Mouse (Mus musculus) intestine, embryonic 14.5 days (tissue): ENCODE measurements around the gene Nfatc2. TPM values are rescaled to one million over a fixed set of nuclear protein-coding genes. Genes with fewer than 3 reads are reported as not detected.

ENCODE experiments used
- ATAC-seq: fragments of 200-750 bp; cut with Nextera tagmentation; replicated peaks from 2 replicates; pipeline ENCODE4 v1.8.0; 2017; ENCODE audit warnings: low read depth, moderate number of reproducible peaks, moderate TSS enrichment, moderate library complexity; ENCODE audit not compliant: low FRiP score, low TSS enrichment
- DNase-seq: peaks from one replicate; pipeline ENCODE4 v3.0.0-alpha.2; 2018; ENCODE audit warnings: low spot score
- H3K27ac ChIP-seq: fragments of 300-500 bp; sonication (generic); 2 replicates; pipeline ENCODE4 v1.5.1; 2014; ENCODE audit warnings: low read depth, mild to moderate bottlenecking, control low read depth
- H3K27me3 ChIP-seq: fragments of 300-500 bp; sonication (generic); replicated peaks from 2 replicates; pipeline ENCODE4 v1.6.1; 2014; ENCODE audit warnings: low read length, control low read depth; ENCODE audit not compliant: control insufficient read depth, insufficient read depth
- H3K36me3 ChIP-seq: fragments of 300-500 bp; sonication (generic); 2 replicates; pipeline ENCODE4 v1.6.1; 2014; ENCODE audit warnings: low read length, control low read depth; ENCODE audit not compliant: control insufficient read depth, insufficient read depth
- H3K4me1 ChIP-seq: fragments of 300-500 bp; sonication (generic); replicated peaks from 2 replicates; pipeline ENCODE4 v1.6.1; 2014; ENCODE audit warnings: low read length, control low read depth, mixed read lengths; ENCODE audit not compliant: control insufficient read depth, insufficient read depth
- H3K4me2 ChIP-seq: fragments of 300-500 bp; sonication (generic); 2 replicates; pipeline ENCODE4 v1.6.1; 2014; ENCODE audit warnings: low read length
- H3K4me3 ChIP-seq: fragments of 300-500 bp; sonication (generic); 2 replicates; pipeline ENCODE4 v1.5.1; 2014; ENCODE audit warnings: low read depth, low read length, control low read depth, mixed read lengths
- H3K9ac ChIP-seq: fragments of 300-500 bp; sonication (generic); 2 replicates; pipeline ENCODE4 v1.6.1; 2014; ENCODE audit warnings: mild to moderate bottlenecking, low read length
- H3K9me3 ChIP-seq: fragments of 300-500 bp; sonication (generic); 2 replicates; pipeline ENCODE4 v1.6.1; 2016; ENCODE audit warnings: low read length, control low read depth; ENCODE audit not compliant: control insufficient read depth
- WGBS: fragments of 180-500 bp; shearing (Covaris S2); extraction: QIAGEN DNeasy Blood & Tissue Kit; methylation state at CpG from one replicate; pipeline ENCODE4 v1.1.7; 2014; 5-methylcytosine and 5-hydroxymethylcytosine counted together
- polyA plus RNA-seq: library from polyadenylated mRNA; unstranded; fragments of >200 nt; fragmentation: Nextera tagmentation; extraction: Ambion mirVana; gene quantifications from 2 replicates; pipeline ENCODE4 v1.2.1, GENCODE M21; 2014

Gene Nfatc2
- polyA plus RNA-seq, 1 experiment from 2014 or later = 2.3 TPM

DNA sequence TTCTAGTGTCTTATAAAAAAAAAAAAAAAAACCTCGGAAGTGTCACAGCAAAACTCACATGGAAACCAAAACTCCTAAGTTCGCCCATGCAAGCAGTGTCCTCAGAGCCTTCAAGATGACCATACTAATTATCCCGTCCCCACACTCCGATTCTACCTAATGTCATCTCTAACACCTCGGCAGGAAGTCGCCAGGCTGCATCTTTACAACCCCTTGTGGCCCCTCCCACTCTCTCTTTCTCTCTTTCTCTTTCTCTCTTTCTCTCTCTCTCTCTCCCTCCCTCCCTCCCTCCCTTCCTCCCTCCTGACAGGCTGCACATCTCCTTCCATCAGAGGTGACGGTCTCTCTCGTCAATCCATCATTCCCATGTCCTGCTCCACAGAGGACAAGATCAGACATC, 44.4 kb downstream of the Nfatc2 start:
- Histone ChIP-seq H3K27me3 (no peaks in the 10 kb centered on the region), H3K9me3 (no peaks in the 10 kb centered on the region), H3K27ac (no peak overlapping the region), H3K4me2 (no peak overlapping the region), H3K4me3 (no peak overlapping the region), H3K36me3 (no peaks in the 10 kb centered on the region), H3K9ac (no peak overlapping the region), H3K4me1 (peaks cover 24% of the 10 kb centered on the region)
- DNase-seq = no peak
- ATAC-seq = no peak
- 48% methylated on average over 8 of the region's 8 CpGs for WGBS

DNA sequence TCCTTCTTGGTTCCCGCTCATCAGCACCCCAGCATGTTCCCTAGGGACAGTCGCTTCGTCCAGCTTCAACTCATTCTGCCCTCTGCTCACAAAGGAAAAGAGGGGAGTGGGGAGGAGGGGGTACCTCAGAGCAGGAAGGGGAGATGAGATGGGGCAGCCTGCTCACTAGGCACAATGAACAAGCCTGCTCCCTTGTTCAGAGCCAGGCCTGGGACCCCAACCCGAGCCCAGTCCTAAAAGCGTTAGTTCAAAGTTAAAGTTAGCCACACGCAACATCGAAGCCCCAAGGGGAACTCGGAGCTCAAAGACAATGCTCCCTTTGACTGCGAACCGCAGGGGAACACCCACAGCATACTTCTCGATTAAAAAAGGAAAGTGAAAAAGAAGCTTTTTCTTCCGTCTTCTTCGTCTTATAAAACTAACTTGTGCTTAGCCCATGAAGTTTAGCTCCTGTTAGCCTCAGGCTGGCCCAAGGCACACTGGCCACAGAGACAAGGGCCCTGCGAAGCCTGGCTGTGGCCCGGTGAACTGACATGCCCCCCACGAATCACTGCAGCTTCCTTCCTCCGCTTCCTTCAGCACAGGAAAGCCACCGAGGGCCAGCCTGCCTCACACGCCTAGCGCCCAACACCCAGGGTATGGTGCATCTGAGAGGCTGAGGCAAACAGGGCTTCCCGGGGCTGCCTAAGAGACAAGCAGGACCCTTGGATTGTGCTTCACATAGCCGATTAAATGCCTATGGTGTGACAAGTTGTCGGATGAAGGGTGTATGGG, 45.4 kb downstream of the Nfatc2 start:
- no peak overlapping the region for H3K4me3 ChIP-seq
- H3K9me3 ChIP-seq = no peaks in the 10 kb centered on the region
- peaks cover 26% of the 10 kb centered on the region for H3K4me1 ChIP-seq
- H3K27ac ChIP-seq = no peak overlapping the region
- WGBS = 69% methylated on average over 23 of the region's 23 CpGs
- H3K27me3 ChIP-seq = no peaks in the 10 kb centered on the region
- H3K4me2 ChIP-seq = no peak overlapping the region
- no peak for ATAC-seq
- no peak for DNase-seq
- H3K36me3 ChIP-seq = no peaks in the 10 kb centered on the region
- no peak overlapping the region for H3K9ac ChIP-seq

DNA sequence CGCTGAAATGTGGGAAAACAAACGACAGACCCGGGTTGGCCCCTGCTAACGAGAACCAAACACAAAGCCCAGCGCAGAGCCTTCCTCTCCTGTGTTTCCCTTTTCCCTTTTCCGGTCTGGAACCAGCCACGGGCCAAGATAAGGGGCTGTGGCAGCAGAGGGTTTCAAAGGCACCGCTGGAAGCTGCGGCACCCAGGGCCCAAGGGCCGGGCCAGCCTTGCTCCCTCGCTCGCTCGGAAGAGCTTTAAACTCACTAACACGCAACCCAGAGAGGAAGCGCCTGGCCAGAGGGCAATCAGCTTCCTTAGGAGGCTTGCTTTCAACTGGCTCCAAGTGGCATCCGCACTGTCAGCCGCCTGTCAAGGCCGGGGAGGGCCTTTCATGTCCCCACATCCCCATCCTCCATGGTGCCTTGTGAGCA, 47.9 kb downstream of the Nfatc2 start:
- Histone ChIP-seq H3K27ac (no peak overlapping the region), H3K4me1 (peaks cover 36% of the 10 kb centered on the region), H3K36me3 (no peaks in the 10 kb centered on the region), H3K9me3 (no peaks in the 10 kb centered on the region), H3K4me3 (no peak overlapping the region), H3K27me3 (no peaks in the 10 kb centered on the region), H3K9ac (0 out of 2 replicates have a peak overlapping the region, but pooled peaks have one; percentile 20), H3K4me2 (no peak overlapping the region)
- WGBS = 25% methylated on average over 18 of the region's 18 CpGs
- no peak for DNase-seq
- no peak for ATAC-seq

DNA sequence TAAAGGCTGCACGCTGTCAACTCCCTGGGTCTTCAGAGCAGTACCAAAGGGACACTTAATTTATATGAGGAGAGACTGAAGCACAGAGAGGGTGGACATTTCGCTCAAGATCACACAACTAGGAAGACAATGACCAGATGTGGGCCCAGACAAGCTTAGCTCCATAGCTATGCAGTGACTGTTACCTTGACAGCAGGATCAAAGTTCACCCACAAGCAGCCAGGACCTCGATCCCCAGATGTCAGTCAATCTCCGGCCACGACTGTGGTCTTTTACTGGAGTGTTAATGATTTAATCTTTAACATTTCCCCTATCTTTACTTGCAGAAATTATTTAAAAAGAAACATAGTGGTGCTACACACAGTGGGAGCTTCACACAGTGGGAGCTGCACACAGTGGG, 49.1 kb downstream of the Nfatc2 start:
- no peak overlapping the region for H3K4me3 ChIP-seq
- no peaks in the 10 kb centered on the region for H3K9me3 ChIP-seq
- peaks cover 36% of the 10 kb centered on the region for H3K4me1 ChIP-seq
- DNase-seq = no peak
- ATAC-seq = no peak; the same call in 1 of the 2 replicates
- H3K9ac ChIP-seq = no peak overlapping the region
- no peaks in the 10 kb centered on the region for H3K36me3 ChIP-seq
- peak overlapping the region; percentile 54; the same call in 1 of the 2 replicates for H3K27ac ChIP-seq
- 30% methylated on average over 5 of the region's 5 CpGs for WGBS
- peak overlapping the region; percentile 22 for H3K4me2 ChIP-seq
- no peaks in the 10 kb centered on the region for H3K27me3 ChIP-seq

DNA sequence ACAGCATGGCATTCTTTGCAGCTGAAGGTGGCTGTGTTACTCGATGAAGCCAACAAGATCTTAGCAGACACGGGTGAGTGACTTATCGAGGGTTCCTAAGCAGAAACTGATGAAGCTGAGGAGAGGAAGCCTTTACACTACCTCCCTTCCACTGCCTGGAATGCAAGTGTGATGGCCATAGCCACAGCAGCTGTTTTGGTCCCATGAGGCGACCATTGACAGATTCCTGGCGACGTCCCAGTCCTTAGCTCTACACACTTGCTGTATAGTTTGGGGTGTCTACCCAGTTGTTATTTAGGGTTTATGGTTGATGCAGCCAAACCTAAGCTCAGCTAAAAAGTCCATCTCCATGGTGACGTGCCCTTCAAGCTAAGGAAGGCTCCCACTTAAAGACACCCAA, 50.2 kb downstream of the Nfatc2 start:
- Histone ChIP-seq H3K9ac (no peak overlapping the region), H3K36me3 (no peaks in the 10 kb centered on the region), H3K4me1 (peaks cover 35% of the 10 kb centered on the region), H3K27ac (no peak overlapping the region), H3K4me2 (no peak overlapping the region), H3K27me3 (no peaks in the 10 kb centered on the region), H3K4me3 (no peak overlapping the region), H3K9me3 (no peaks in the 10 kb centered on the region)
- WGBS = 92% methylated on average over 7 of the region's 7 CpGs
- no peak for DNase-seq
- no peak for ATAC-seq

DNA sequence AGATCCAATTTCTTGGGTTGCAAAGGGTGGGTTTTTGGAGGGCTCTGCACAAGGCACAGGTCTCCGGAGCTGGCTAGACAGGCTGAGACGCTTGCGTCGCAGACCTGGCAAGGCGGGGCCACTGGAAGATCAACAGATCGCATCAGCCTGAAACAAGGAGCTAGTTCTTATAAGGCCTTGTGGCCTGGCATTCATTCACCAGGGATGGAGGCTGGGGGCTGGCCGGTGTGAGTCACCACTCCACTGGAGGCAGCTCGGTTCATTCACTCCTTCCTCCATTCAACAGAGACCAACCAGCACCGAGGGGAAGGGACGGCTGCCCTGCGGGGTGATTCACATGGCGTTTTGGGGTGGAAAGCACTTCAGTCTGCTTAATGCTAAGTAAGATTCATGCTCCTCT, 52.1 kb downstream of the Nfatc2 start:
- Histone ChIP-seq H3K27ac (no peak overlapping the region), H3K9me3 (no peaks in the 10 kb centered on the region), H3K27me3 (no peaks in the 10 kb centered on the region), H3K4me2 (no peak overlapping the region), H3K9ac (no peak overlapping the region), H3K36me3 (no peaks in the 10 kb centered on the region), H3K4me1 (peaks cover 41% of the 10 kb centered on the region), H3K4me3 (no peak overlapping the region)
- 37% methylated on average over 12 of the region's 12 CpGs for WGBS
- ATAC-seq (peak; percentile 38; the same call in 1 of the 2 replicates), DNase-seq (no peak)

DNA sequence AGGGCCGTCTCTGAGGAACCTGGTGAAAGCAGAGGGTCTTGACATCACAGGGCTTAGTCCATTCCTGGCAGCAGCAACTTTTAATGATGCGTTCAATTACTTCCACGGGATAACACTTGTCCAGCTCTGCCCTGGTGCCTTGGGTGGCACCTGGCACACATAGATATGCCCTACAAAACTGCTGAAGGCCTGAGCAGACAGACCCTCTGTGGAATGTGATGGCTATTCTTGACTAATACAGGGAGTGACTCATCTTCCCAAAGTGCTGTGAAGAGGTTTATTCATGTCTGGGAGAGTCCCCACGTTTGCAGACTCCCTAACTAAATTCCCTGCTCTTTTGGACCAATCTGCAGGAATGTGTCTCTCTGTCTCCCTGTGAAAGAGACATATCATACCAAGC, 53.4 kb downstream of the Nfatc2 start:
- no peak overlapping the region for H3K4me2 ChIP-seq
- peaks cover 44% of the 10 kb centered on the region for H3K4me1 ChIP-seq
- no peaks in the 10 kb centered on the region for H3K27me3 ChIP-seq
- ATAC-seq = no peak
- no peak overlapping the region for H3K4me3 ChIP-seq
- no peak overlapping the region for H3K9ac ChIP-seq
- no peak overlapping the region for H3K27ac ChIP-seq
- DNase-seq = no peak
- H3K9me3 ChIP-seq = no peaks in the 10 kb centered on the region
- 64% methylated on average over 4 of the region's 4 CpGs for WGBS
- H3K36me3 ChIP-seq = no peaks in the 10 kb centered on the region

DNA sequence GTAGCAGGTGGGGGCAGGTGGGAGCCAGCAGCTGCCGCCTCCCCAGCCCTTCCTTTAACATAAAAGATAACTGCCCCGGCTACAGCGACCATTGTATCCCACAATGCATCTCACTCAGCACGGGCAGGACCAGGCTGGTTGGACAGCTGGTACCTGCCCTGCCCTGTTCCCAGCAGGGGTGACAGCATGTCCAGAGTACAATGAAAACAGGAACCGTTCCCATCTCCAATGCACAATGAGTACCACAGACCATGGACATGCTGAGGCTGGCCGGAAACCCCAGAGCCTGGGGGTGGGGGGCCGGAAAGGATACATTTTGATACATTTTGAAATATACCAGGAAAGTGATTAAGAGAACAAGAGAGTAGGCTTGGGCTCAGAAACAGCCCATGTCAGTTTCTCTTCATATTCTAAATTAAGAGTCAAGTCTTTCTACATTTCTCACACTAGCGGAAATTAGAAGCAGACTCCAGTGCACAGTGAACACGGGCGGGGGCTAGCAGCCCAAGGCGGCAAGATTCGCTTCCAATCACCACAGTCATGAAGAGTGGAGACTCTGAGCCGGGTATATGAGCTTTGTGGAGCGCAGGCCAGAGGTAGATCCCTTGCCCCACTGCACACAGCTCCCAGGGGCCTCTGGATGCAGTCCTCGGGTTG, 55.4 kb downstream of the Nfatc2 start:
- Histone ChIP-seq H3K4me2 (no peak overlapping the region), H3K36me3 (no peaks in the 10 kb centered on the region), H3K4me3 (no peak overlapping the region), H3K9ac (no peak overlapping the region), H3K27ac (no peak overlapping the region), H3K4me1 (peaks cover 31% of the 10 kb centered on the region), H3K9me3 (no peaks in the 10 kb centered on the region), H3K27me3 (no peaks in the 10 kb centered on the region)
- ATAC-seq = no peak
- no peak for DNase-seq
- WGBS = 76% methylated on average over 15 of the region's 15 CpGs
